Mouse (Mus musculus) hindbrain, embryonic 10.5 days (tissue): ENCODE measurements at regions not wholly inside any gene's neighbourhood (a gene's known extent, or its start where the extent isn't known, plus 50 kb on each side); places are given as distances from the start of the nearest gene placed in this dataset.

Experiments
- DNase-seq: peaks from one replicate; pipeline ENCODE4 v3.0.0-alpha.2; 2017; ENCODE audit warnings: low spot score
- H3K27ac ChIP-seq: fragments of 300-500 bp; sonication (generic); 2 replicates; pipeline ENCODE4 v1.5.1; 2016; ENCODE audit warnings: mild to moderate bottlenecking, moderate library complexity
- H3K27me3 ChIP-seq: fragments of 300-500 bp; sonication (generic); 2 replicates; pipeline ENCODE4 v1.6.1; 2016; ENCODE audit warnings: mild to moderate bottlenecking; ENCODE audit not compliant: poor library complexity, insufficient read depth, severe bottlenecking
- H3K36me3 ChIP-seq: fragments of 300-500 bp; sonication (generic); 2 replicates; pipeline ENCODE4 v1.6.1; 2016; ENCODE audit warnings: mild to moderate bottlenecking, moderate library complexity
- H3K4me1 ChIP-seq: fragments of 300-500 bp; sonication (generic); replicated peaks from 2 replicates; pipeline ENCODE4 v1.6.1; 2016; ENCODE audit warnings: mild to moderate bottlenecking
- H3K4me3 ChIP-seq: fragments of 300-500 bp; sonication (generic); 2 replicates; pipeline ENCODE4 v1.5.1; 2016; ENCODE audit warnings: mild to moderate bottlenecking, moderate library complexity
- H3K9me3 ChIP-seq: fragments of 300-500 bp; sonication (generic); 2 replicates; pipeline ENCODE4 v1.6.1; 2016; ENCODE audit warnings: mild to moderate bottlenecking, moderate library complexity
- WGBS: fragments of 180-500 bp; shearing (Covaris S2); methylation state at CpG from one replicate; pipeline ENCODE4 v1.1.7; 2016; 5-methylcytosine and 5-hydroxymethylcytosine counted together

- H3K27me3 ChIP-seq: no peaks in the 10 kb centered on the region
- whole genome bisulfite sequencing: 89% methylated on average over 6 of the region's 6 CpGs
- no peak overlapping the region for H3K4me3 ChIP-seq
- no peaks in the 10 kb centered on the region for H3K36me3 ChIP-seq
- no peak for DNase-seq
- H3K27ac ChIP-seq: no peak overlapping the region
- 0 out of 2 replicates have a peak, but pooled peaks cover under 1% of the 10 kb centered on the region for H3K9me3 ChIP-seq
- no peaks in the 10 kb centered on the region for H3K4me1 ChIP-seq
Measured at GRCm38 (mm10) chr12:107734536-107734935, 246.1 kb downstream of the 3110018I06Rik start.

GRCm38 (mm10) chr12:107742641-107743040, 254.2 kb downstream of the 3110018I06Rik start:
- Histone ChIP-seq H3K4me1 (no peaks in the 10 kb centered on the region), H3K27ac (no peak overlapping the region), H3K27me3 (no peaks in the 10 kb centered on the region)

GRCm38 (mm10) chr12:107744822-107745221, 256.4 kb downstream of the 3110018I06Rik start:
- no peaks in the 10 kb centered on the region for H3K9me3 ChIP-seq
- H3K27ac ChIP-seq: no peak overlapping the region
- no peak overlapping the region for H3K4me3 ChIP-seq
- H3K36me3 ChIP-seq: no peaks in the 10 kb centered on the region
- H3K4me1 ChIP-seq: 0 out of 2 replicates have a peak, but pooled peaks cover 7% of the 10 kb centered on the region
- WGBS: 95% methylated on average over 8 of the region's 8 CpGs
- DNase-seq: no peak
- no peaks in the 10 kb centered on the region for H3K27me3 ChIP-seq

More at GRCm38 (mm10) chr12:107742641-107743040, 254.2 kb downstream of the 3110018I06Rik start:
- no peak for DNase-seq
- 87% methylated on average over 13 of the region's 13 CpGs for WGBS
- Histone ChIP-seq H3K9me3 (no peaks in the 10 kb centered on the region), H3K36me3 (no peaks in the 10 kb centered on the region), H3K4me3 (no peak overlapping the region)

GRCm38 (mm10) chr12:107748481-107749380, 254.7 kb downstream of the Bcl11b start:
- no peaks in the 10 kb centered on the region for H3K9me3 ChIP-seq
- H3K27ac ChIP-seq: no peak overlapping the region
- no peaks in the 10 kb centered on the region for H3K27me3 ChIP-seq
- no peaks in the 10 kb centered on the region for H3K36me3 ChIP-seq
- 84% methylated on average over 18 of the region's 18 CpGs for WGBS
- H3K4me3 ChIP-seq: no peak overlapping the region
- no peak for DNase-seq
- H3K4me1 ChIP-seq: peaks cover 26% of the 10 kb centered on the region

GRCm38 (mm10) chr12:107749381-107750085, 253.9 kb downstream of the Bcl11b start:
- H3K27ac ChIP-seq: no peak overlapping the region
- no peaks in the 10 kb centered on the region for H3K27me3 ChIP-seq
- no peaks in the 10 kb centered on the region for H3K36me3 ChIP-seq
- H3K4me3 ChIP-seq: no peak overlapping the region
- H3K4me1 ChIP-seq: peaks cover 34% of the 10 kb centered on the region
- no peak for DNase-seq
- 85% methylated on average over 11 of the region's 11 CpGs for WGBS
- no peaks in the 10 kb centered on the region for H3K9me3 ChIP-seq

GRCm38 (mm10) chr12:107750285-107750927, 253.0 kb downstream of the Bcl11b start:
- Histone ChIP-seq H3K36me3 (no peaks in the 10 kb centered on the region), H3K9me3 (no peaks in the 10 kb centered on the region), H3K27ac (no peak overlapping the region), H3K4me1 (peaks cover 41% of the 10 kb centered on the region), H3K27me3 (no peaks in the 10 kb centered on the region), H3K4me3 (no peak overlapping the region)
- no peak for DNase-seq
- WGBS: 87% methylated on average over 8 of the region's 8 CpGs

GRCm38 (mm10) chr12:107752126-107752525, 251.3 kb downstream of the Bcl11b start:
- Histone ChIP-seq H3K4me1 (peaks cover 50% of the 10 kb centered on the region), H3K27me3 (peaks cover under 1% of the 10 kb centered on the region; the same call in 1 of the 2 replicates), H3K27ac (peak overlapping the region; percentile 68; the same call in 1 of the 2 replicates), H3K9me3 (no peaks in the 10 kb centered on the region), H3K4me3 (no peak overlapping the region), H3K36me3 (no peaks in the 10 kb centered on the region)
- DNase-seq: no peak
- WGBS: 78% methylated on average over 7 of the region's 7 CpGs

- Histone ChIP-seq H3K4me3 (no peak overlapping the region), H3K4me1 (peaks cover 55% of the 10 kb centered on the region), H3K9me3 (no peaks in the 10 kb centered on the region), H3K27ac (peak overlapping the region; percentile 68), H3K36me3 (no peaks in the 10 kb centered on the region), H3K27me3 (peaks cover 3% of the 10 kb centered on the region; the same call in 1 of the 2 replicates)
- DNase-seq: peak; percentile 35
- 48% methylated on average over 8 of the region's 8 CpGs for WGBS
Measured at GRCm38 (mm10) chr12:107752587-107752986, 250.8 kb downstream of the Bcl11b start.

- Histone ChIP-seq H3K36me3 (no peaks in the 10 kb centered on the region), H3K27me3 (peaks cover 4% of the 10 kb centered on the region; the same call in 1 of the 2 replicates), H3K9me3 (no peaks in the 10 kb centered on the region), H3K4me1 (peaks cover 58% of the 10 kb centered on the region), H3K27ac (peak overlapping the region; percentile 68), H3K4me3 (no peak overlapping the region)
- DNase-seq: no peak
- 63% methylated on average over 8 of the region's 8 CpGs for WGBS
Measured at GRCm38 (mm10) chr12:107753022-107753421, 250.4 kb downstream of the Bcl11b start.

- peaks cover 58% of the 10 kb centered on the region for H3K4me1 ChIP-seq
Measured at GRCm38 (mm10) chr12:107753536-107753935, 249.9 kb downstream of the Bcl11b start.

GRCm38 (mm10) chr12:107754885-107755284, 248.5 kb downstream of the Bcl11b start:
- Histone ChIP-seq H3K9me3 (no peaks in the 10 kb centered on the region), H3K27me3 (peaks cover 11% of the 10 kb centered on the region), H3K36me3 (no peaks in the 10 kb centered on the region), H3K27ac (no peak overlapping the region; the same call in 1 of the 2 replicates), H3K4me3 (no peak overlapping the region), H3K4me1 (peaks cover 69% of the 10 kb centered on the region)
- WGBS: 76% methylated on average over 8 of the region's 8 CpGs
- DNase-seq: no peak

More at GRCm38 (mm10) chr12:107753536-107753935, 249.9 kb downstream of the Bcl11b start:
- DNase-seq: no peak
- H3K36me3 ChIP-seq: no peaks in the 10 kb centered on the region
- no peaks in the 10 kb centered on the region for H3K9me3 ChIP-seq
- WGBS: 62% methylated on average over 6 of the region's 6 CpGs
- peaks cover 6% of the 10 kb centered on the region; the same call in 1 of the 2 replicates for H3K27me3 ChIP-seq
- no peak overlapping the region for H3K4me3 ChIP-seq
- H3K27ac ChIP-seq: peak overlapping the region; percentile 68

- Histone ChIP-seq H3K9me3 (no peaks in the 10 kb centered on the region), H3K4me3 (no peak overlapping the region), H3K4me1 (peaks cover 73% of the 10 kb centered on the region), H3K36me3 (no peaks in the 10 kb centered on the region), H3K27ac (0 out of 2 replicates have a peak overlapping the region, but pooled peaks have one; percentile 37), H3K27me3 (peaks cover 22% of the 10 kb centered on the region)
- DNase-seq: no peak
- WGBS: 90% methylated on average over 13 of the region's 13 CpGs
Measured at GRCm38 (mm10) chr12:107755820-107756517, 247.4 kb downstream of the Bcl11b start.
